Mouse (Mus musculus) kidney, adult 2 months (tissue): ENCODE measurements around the gene Fgf11.

Experiments
- CTCF ChIP-seq: fragments of 200-500 bp; conservative IDR thresholded peaks from 2 replicates; pipeline ENCODE4 v1.5.1; 2011; ENCODE audit warnings: low read depth, mild to moderate bottlenecking, control low read depth, low read length, moderate library complexity, mixed read lengths; ENCODE audit not compliant: insufficient read depth, insufficient read length
- POLR2A ChIP-seq: fragments of 200-500 bp; IDR thresholded peaks from one replicate; pipeline ENCODE4 v1.6.1; 2011; ENCODE audit warnings: low read depth, low read length, control low read depth

GRCm38 (mm10) chr11:69757303-69758089, 44.2 kb downstream of the Fgf11 start:
- TF ChIP-seq CTCF = no peak
- TF ChIP-seq POLR2A = no peak
